Mouse (Mus musculus): ENCODE data around the gene Iqgap3.

Iqgap3 gene

DNA sequence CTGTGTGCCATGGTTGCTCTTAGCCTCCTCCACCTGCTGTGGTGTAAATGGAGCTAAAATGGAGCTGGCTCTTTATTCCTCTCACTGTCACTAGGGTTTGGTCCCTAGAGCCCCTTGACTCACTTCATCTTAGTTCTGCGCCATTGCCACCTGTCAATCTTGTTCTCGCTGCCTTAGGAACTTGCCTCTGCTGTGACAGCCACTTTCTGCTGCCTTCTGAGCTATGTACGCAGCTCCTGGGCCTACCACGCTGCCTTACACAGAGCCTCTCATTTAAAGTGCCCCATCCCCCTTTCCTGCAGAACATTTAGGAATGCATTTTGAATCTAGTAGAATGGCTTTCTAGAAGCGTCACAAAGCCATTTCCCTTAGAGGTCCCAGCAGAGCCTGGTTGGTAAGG lies 12.4 kb downstream of the Iqgap3 start:
- no peak for DNase-seq (ENCODE audit: low read depth, low spot score)

DNA sequence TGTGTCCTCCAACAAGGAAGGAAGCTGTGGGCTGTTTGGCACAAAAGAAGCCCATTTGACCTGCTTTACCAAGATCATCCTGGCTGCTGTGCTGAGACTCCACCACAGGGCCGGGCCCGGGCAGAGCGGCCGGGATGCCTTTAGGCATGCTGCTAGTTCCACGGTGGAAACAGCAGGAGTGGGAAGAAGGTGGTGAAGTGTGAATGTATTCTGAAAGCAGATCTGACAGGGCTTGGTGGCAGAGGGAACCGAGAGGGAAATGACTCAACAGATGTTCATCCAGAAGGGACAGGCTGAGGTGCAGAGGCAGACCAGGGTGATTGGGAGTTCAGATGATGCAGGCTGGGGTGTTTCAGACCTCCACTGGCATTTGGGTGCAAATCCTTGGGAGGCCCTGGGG lies 15.9 kb downstream of the Iqgap3 start:
- DNase-seq (ENCODE audit: low read depth, low spot score): no peak

DNA sequence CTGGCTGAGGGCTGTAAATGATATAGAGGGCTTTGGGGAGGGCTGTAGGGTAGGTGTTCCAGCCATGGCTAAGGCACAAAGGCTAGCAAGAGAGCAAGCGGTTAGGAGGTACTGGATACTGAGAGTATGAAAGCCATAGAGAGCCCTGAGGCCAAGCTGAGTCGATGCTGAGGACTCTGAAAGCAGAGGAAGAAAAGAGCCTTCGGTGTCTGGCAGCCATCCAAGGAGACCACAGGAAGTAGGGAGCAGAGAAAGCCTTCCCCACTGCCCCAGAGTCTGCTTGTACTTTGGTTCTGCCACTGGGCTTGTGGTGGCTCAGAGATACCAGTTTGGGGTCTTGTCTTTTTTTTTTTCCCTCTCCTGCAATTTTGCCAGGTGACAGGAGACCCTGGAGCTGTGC lies 18.5 kb downstream of the Iqgap3 start:
- DNase-seq (ENCODE audit: low read depth, low spot score): no peak

GRCm38 (mm10) chr3:88101736-88102135 lies 20.0 kb downstream of the Iqgap3 start:
- DNase-seq (ENCODE audit: low read depth, low spot score): no peak

DNA sequence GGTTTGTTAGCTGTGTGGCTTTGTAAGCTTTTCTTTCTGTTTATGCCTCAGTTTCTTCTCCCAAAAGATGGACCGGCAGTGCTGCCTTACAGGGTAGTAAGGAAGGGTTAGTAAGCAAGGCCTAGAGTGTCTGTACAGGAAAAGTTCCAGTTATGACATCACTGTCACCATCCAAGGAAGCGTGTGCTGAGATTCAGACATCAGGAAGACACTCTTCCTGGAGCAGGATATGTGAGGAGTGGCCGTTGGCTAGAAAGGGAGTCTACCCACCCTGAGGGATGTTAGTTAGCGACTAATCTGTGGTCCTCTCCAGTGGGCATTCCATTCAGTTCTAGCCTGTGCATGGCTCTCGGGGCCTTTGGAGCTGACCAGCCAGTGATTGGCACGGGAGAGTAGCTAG lies 20.4 kb downstream of the Iqgap3 start:
- no peak for DNase-seq (ENCODE audit: low read depth, low spot score)

DNA sequence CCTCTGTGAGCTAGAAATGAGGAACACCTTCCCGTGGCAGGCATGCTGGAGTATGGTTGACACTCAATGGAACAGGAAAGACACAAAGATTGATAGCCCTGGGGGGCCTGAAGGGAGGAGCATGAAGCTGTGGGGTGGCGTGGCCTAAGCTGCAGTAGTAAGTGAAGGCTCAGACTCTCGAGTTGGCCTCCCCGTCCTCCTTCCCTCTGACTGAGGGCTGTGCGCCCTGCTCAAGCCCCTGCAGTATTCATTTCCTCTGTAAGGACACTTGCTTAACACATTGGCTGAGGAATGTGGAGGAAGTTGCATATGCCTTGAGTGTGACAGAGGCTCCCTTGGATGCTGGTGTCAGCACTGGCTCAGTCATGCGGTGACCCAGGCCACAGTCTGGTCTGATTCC lies 20.8 kb downstream of the Iqgap3 start:
- no peak for DNase-seq (ENCODE audit: low read depth, low spot score)

DNA sequence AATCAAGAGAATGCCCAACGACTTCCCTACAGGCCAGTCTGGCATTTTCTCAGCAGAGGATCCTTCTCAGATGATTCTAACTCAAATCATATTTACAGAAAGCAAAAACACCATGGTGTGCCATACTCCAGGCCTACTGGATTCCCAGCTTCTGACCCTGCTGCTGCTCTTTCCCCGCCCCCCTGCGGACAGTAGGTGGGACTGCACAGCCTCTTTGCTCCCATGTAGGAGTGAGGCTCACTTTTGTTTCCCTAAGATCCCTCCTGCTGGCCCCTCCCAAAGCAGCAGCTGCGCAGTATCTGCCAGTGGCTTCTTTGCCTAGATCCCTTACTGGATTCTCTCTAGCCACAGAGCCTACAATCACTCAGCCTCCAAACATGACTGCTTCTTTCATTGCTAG lies 24.4 kb downstream of the Iqgap3 start:
- DNase-seq (ENCODE audit: low read depth, low spot score): no peak

DNA sequence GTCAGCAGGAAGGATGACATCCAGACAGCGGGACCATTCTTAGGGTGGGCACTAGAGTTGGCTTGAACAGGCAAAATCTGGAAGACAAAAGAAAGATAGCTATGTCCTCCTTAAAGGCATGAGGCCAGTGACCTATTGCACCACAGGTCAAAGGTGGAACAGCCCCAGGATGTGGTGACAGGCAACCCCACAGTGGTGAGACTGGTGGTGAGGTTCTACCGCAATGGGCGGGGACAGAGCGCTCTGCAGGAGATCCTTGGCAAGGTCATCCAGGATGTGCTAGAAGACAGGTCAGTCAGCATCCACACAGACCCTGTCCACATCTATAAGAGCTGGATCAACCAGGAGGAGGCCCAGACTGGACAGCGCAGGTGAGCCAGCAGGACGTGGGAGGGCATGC lies 27.4 kb downstream of the Iqgap3 start:
- peak; percentile 22 for DNase-seq (ENCODE audit: low read depth, low spot score)

- no peak for DNase-seq (ENCODE audit: low read depth, low spot score)
Measured at GRCm38 (mm10) chr3:88114396-88114795, 32.6 kb downstream of the Iqgap3 start.

GRCm38 (mm10) chr3:88120117-88120651 lies 38.4 kb downstream of the Iqgap3 start:
- no peak for DNase-seq (ENCODE audit: low read depth, low spot score)

DNA sequence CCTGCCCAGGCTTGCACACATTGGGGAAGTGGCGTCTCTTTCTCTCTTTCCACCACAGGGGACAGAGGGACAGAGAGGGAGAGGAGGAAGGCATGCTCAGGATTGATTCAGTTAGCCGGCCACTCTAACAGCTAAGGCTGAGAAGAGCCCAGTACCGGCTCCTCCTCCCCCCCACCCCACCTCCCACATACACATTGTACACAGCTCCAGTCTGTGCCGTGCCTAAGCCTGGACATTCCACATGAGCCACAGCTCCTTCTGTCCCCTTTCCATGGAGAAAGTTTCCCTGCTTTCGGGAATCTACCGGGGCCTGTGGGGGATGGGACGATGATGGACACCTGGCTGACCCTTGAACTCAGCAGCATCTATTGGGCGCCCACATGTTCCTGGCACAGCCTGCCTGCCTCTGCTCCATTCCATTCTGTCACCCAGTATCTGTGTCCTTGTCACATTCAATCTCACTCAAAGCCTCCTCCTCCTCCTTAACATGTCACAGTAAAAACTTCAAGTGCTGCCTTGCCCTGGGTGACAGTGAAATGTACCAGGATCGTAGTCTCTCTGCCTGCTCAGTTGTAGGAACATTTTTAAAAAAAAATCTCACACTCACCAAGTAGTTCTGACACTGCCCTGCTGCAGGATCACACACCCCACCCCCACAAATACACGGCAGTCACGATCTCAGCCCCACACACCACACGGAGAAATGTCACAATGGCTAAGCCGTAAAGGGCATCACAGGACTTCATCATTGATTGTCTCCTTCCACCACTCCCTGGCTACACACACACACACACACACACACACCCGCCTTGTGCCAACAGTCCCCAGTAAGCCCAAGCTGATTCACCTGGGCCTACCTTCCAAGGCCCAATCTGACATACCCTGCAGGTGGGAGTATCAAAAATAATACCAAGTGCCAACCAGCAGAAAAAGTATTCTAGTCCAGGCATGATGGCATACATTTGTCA lies 39.7 kb downstream of the Iqgap3 start:
- DNase-seq (ENCODE audit: low read depth, low spot score): no peak

- DNase-seq (ENCODE audit: low read depth, low spot score): no peak
Measured at GRCm38 (mm10) chr3:88125195-88125594, 43.4 kb downstream of the Iqgap3 start.

DNA sequence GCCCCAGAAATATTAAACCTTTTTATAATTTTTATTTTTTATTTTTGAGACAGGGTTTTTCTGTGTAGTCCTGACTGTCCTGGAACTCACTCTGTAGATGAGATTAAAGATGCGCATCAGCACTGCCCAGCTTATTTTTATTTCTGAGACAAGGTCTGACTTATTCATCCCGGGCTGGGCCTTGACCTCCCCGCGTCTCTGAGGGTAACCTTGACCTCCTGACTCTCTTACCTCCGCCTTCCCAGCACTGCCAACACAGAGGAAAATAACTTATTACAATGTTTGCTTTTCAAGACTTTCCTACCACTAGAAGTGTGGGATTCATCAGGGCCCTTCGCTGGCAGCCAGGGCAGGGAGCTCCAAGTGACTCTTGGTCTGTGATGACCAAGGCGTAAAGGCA lies 44.4 kb downstream of the Iqgap3 start:
- DNase-seq (ENCODE audit: low read depth, low spot score): no peak

DNA sequence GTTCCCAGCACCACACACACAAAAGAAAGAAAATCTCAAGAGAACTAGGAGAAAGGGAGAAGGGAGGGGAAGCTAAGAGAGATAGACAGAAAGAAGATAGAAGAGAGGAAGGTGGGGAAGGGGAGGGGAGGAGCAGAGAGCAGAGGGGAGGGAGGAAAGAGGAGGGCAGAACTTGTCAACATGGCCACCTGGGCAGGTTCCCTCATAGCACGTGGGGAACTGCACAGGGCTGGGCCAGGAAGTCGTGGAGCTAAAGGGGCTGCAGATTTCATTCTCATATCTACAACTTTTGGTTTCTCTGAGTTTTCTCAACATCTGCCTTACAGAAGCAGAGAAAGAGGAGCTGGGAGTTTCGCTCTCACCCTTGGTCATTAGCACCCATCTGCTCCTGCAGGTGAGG lies 45.9 kb downstream of the Iqgap3 start:
- no peak for DNase-seq (ENCODE audit: low read depth, low spot score)

DNA sequence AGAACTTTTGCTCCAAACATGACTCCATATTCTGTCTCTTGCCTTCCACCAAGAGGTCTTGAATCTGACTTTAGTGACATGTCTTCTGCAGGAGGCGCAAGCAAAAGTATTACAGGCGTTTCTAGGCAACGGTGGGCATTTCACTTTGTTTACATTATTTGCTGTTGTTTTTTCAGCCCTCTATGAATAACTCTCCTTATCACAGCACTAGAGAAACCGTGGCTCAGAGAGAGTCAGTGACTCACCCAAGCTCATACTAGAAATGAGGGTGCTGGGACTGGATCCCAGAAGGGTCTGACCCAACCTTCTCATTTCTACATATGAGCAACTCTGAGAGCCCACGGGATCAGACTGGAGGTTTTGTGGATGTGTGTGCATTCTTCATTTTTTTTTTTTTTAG lies 46.3 kb downstream of the Iqgap3 start:
- DNase-seq (ENCODE audit: low read depth, low spot score): no peak

DNA sequence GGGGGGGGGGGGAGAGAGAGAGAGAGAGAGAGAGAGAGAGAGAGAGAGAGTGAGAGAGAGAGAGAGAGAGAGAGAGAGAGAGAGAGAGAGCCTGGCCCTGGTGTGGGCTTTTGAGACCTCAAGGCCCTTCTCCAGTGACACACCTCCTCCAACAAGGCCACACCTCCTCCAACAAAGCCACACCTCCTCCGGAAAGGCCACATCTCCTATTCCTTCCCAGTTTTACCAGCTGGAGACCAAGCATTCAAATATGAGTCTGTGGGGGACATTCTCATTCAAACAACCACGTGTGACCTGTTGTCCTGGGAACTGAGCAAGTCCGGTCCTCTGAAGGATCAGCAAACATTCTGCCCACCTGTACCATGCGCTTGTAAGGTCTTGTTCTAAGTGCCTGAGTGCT lies 47.2 kb downstream of the Iqgap3 start:
- DNase-seq (ENCODE audit: low read depth, low spot score): no peak

DNA sequence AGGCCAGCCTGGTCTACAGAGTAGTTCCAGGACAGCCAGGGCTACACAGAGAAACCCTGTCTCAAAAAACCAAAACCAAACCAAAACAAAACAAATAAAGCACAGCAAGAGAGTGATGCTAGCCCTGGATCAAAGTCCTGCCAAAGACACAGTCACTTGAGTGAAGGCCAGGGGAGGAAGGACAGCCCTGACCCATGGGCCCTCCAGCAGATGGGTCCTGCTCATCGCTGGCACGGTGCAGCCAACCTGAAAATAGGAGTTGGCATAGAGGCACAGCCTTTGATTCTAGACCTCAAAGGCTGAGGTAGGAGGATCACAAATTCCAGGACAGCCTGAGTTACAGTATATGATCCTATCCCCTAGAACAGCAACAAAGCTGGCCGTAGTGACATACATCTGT lies 49.3 kb downstream of the Iqgap3 start:
- DNase-seq (ENCODE audit: low read depth, low spot score): no peak

DNA sequence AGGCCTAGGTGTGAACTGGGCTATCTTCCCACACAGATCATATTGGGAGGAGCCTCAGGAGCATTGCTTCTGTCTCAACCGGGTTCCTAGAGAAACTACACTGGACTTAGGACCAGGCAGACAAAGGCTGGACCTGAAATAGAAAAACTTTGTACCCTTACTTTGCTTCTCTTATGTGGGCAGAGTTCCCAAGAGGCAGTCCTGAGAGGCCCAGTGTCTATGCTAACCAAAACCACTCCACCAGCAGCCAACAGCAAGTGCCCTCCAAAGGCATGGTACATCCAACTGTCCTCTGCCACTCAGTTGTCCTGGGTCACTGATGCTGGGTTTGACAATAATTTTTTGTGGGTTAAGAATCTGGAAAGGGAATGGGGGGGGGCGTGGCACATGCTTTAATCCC lies 50.7 kb downstream of the Iqgap3 start:
- no peak for DNase-seq (ENCODE audit: low read depth, low spot score)

DNA sequence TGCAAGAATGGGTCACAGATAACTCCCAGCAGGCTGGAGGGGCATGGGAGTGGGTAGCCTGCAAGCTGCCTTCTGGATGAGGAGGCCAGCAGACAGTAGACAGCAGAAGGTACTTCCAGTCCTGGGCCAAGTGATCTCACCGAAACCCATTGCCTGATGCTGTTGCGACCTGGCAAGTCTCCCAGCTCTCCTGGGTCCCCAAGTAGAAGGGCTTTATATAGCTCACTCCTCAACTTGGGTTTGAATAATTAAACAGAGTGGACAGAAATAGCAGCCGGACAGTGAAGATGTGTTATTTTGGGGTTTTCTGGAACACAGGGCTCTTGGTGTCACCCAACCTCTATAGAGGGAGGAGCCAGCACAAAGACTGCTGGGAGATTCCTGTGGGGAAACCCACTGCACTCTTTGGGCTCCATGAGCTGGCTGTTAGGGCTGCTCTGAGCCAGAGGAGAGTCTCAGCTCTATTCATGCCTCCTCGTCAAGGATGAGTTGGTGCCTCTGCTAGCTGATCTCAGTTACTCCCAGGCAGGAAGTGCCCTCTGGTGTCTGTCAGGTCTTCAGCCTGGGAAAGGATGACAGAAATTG lies 51.5 kb downstream of the Iqgap3 start:
- DNase-seq (ENCODE audit: low read depth, low spot score): no peak

- no peak for DNase-seq (ENCODE audit: low read depth, low spot score)
Measured at GRCm38 (mm10) chr3:88136346-88136745, 54.6 kb downstream of the Iqgap3 start.

DNA sequence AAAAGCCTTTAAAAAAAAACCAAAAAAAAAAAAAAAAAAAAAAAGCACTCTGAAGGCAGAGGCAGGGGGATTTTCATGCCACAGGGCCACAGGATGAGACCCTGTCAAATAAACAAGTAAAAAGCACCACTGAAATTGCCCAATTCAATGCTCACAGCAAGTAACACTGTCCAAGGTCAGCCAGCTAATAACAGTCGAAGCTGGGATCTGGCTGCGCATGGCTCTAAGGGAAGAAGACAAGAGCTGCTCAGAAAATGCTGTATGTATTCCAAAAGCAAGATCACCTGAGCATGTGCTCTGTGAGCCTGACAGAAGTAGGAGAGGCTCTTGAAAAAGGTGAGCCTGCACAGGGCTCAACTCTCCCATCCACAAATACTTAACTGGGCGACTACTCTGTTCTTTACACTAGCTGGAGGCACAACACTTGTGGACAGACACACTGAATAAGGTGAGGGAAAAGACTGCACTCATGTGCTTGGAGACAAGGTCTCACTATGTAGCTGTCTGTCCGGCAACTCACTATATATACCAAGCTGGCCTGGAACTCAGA lies 55.2 kb downstream of the Iqgap3 start:
- DNase-seq (ENCODE audit: low read depth, low spot score): no peak

DNA sequence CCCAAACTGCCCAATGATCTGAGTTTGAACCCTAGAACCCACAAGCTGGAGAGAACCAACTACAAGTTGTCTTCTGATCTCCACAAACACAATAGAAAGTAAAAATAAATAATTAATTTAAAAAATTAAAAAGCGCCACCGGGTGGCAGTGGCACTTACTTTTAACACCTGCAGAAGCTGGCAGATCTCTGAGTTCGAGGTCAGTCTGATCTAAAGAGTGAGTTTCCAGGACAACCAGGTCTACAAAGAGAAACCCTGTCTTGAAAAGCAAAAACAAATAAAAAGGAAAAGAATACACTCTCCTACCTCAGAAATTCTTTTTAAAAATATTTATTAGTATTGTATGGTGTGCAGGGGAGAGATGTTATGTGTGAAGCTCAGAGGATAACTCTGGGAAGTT lies 56.0 kb downstream of the Iqgap3 start:
- peak; percentile 82 for DNase-seq (ENCODE audit: low read depth, low spot score)
